Mouse (Mus musculus) cerebellum, adult 18-20 months (tissue): ENCODE results near the gene Dgkg.
A peak's percentile ranks its signal among the peaks of the same experiment; 100 is the strongest.

ENCODE experiments used
- DNase-seq, 2 experiments: peaks; one replicate each; pipeline ENCODE4 v3.0.0; 2021

Gene Dgkg

DNA sequence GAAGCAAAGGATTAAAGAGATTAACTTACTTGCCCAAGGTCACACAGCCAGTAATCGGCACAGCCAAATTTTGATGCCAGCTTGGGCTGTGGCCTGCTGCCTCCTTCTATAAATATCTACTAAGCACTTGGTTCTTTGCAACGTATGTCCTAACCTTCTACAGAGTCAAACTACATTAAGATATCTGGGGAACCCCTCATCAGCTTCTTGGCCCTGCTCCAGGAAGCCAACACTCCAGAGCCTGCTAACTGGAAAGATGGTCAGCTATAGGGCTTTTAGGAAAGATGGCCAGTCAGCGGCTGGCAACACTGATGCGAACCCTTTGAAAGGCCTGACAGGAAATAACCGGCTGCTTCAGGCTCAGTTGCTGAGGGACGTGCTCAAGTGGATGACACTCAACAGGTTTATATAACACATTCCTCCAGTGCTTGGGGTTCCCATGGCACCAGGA, 114.3 kb downstream of the Dgkg start:
- DNase-seq: no peak

- DNase-seq: no peak
These were observed 117.7 kb downstream of the Dgkg start for GRCm38 (mm10) chr16:22539275-22539674.

- no peak for DNase-seq
These were observed 120.3 kb downstream of the Dgkg start for GRCm38 (mm10) chr16:22536581-22537160.

- no peak for DNase-seq
These were observed 123.9 kb downstream of the Dgkg start for GRCm38 (mm10) chr16:22533087-22533486.

GRCm38 (mm10) chr16:22531834-22532233, 125.2 kb downstream of the Dgkg start:
- DNase-seq: peak; percentile 42 to 52

DNA sequence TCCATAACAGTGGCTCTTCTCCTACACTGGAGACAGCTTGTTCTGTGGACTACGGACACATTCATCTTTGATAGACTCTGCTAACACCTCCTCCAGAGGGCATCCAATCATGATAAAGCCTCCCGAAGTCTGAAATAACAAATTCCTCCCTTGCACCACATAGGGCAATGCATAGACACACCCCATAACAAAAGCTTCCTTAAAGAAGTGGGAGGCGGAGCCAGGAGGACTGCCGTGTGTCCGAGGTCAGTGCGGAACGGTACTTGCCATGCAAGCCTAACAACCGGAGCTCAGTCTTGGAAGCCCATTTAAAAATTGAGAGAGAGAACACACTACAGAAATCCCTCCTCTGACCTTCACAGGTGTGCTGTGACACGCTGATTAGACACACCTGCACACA, 126.0 kb downstream of the Dgkg start:
- DNase-seq: no peak

GRCm38 (mm10) chr16:22527499-22527939, 129.5 kb downstream of the Dgkg start:
- peak; percentile 67 to 73 for DNase-seq

DNA sequence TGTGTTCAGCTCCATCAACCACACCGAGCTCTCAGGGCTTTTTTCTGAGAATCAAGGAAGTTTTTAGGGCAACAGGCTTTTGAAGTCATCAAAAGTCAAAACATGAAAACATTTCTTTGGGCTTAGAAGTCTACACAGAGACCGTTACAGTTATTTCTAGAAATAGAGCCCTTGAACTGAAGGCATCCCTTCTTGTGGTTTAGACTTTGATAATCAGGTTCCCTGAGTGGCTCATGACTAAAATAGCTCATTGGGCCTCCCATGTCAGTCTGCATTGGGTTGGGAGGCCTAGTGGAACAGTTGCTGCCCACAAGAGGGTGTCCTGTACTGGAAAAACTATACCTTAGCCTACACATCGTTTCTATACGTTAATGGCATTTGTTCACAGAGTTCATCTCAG, 130.6 kb downstream of the Dgkg start:
- no peak for DNase-seq

GRCm38 (mm10) chr16:22517431-22518384, 139.3 kb downstream of the Dgkg start:
- DNase-seq: peak; percentile 44 to 46

GRCm38 (mm10) chr16:22515476-22515875, 141.5 kb downstream of the Dgkg start:
- no peak for DNase-seq

GRCm38 (mm10) chr16:22510861-22511637, 146.0 kb downstream of the Dgkg start:
- DNase-seq: no peak

DNA sequence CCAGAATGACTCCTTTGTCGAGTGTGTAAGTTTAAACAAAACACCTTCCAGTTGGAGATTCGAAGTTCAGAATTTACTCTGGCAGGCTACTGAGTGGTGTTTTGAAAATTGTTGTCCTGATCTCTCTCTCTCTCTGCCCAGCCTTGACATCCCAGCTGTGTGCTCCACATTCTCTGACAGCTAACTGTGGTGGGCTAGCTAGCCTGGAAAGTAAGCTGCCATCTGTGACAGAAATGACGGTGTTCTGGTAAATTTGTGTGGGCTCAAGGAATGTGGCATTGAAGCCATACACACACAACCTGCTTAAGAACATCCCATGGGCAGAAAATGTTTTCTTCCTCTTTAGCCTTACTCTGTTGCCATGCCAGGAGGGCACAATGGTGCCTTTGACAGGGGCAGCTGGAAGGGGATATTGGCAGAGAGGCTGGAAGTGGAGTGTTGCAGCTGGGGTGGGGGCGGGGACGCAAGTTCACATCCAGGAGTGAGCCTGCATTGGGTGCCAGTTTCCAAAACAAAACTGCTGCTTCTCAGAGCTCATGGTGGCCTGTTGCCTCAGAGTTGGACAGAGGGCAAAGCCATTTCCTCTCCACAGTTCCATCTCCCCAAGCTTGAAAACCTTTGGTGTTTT, 148.0 kb downstream of the Dgkg start:
- DNase-seq: no peak

GRCm38 (mm10) chr16:22505656-22506055, 151.4 kb downstream of the Dgkg start:
- no peak for DNase-seq

DNA sequence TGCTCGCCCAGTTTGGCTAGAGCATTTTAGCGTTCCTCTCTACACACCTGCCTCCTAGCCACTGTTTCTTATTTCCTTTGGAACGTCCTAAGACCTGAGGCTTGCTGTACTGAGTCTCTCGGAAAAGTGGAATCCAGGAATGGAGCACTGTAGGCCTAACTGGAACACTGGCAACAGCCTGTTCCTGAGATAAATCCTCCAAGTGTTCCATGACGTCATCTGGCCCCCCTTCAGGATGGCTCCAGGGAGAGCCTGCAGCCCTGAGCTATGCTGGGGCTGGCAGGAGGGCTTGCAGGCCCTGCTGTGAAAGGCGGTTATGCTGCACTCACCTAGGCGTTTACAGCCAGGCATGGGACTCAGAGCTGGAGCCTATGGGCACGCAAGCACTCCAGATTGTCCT, 152.2 kb downstream of the Dgkg start:
- DNase-seq: peak; percentile 56 to 68

- DNase-seq: no peak
These were observed 153.0 kb downstream of the Dgkg start for GRCm38 (mm10) chr16:22504049-22504448.

- no peak for DNase-seq
These were observed 153.6 kb downstream of the Dgkg start for GRCm38 (mm10) chr16:22503467-22503866.

DNA sequence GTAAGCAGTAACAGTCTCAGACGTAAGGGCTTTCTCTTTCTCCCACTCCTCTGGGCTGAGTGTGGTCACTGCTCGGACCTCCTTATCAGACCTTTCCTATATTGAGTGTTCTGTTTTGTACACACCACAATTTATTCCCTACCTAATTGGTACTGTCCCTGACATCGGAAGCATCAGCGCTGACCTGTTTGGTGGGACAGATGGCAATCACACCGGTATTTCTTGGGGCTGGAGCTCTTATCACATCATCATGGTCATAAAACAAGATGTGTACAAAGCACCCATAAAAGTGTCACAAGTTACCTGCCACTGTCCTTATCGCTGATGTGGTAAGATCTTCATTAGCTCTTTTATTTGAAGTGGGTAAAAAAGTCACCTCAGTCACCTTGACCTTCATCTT, 155.2 kb downstream of the Dgkg start:
- DNase-seq: no peak

DNA sequence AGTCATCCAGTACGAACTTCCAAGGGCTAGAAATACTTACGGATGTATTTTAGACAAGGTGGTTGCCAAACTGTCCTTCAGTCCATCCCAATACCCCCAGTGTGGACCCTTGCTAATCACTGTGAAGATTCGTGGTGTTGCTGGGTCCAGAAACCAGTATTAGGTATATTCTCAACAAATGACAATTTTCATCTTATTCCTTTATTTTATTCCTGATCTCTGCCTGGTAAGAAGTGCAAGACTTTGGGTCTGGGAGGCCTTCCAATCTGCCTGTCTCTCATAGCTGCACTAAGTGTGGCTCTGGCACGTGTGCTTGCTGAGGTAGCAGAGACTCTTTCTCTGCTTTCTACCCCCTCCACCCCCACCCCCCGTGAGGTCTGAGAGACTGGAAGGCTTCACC, 156.5 kb downstream of the Dgkg start:
- DNase-seq: no peak

GRCm38 (mm10) chr16:22499951-22500350, 157.1 kb downstream of the Dgkg start:
- no peak for DNase-seq

- DNase-seq: no peak
These were observed 157.6 kb downstream of the Dgkg start for GRCm38 (mm10) chr16:22499447-22499846.

GRCm38 (mm10) chr16:22497976-22498375, 159.0 kb downstream of the Dgkg start:
- DNase-seq: no peak

GRCm38 (mm10) chr16:22495259-22495658, 161.8 kb downstream of the Dgkg start:
- no peak for DNase-seq

DNA sequence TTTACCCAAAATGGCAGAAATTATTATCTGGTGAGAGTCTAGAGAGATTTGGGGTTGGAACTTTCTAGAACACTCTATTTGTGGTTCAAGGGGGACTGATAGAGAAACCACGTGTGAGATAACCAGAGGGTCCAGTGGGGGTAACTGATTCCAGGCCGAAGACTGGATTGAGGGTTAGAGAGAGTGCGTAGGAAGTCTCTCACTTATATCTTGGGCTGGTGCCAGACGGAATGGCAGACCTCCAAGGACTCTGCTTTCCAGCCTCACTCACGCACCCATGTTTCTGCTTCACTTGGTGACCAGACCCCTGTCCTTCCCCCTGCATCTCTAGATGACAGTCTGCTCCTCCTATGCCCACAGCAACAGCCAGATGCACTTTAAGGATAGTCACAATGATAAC, 162.2 kb downstream of the Dgkg start:
- peak; percentile 34 to 50 for DNase-seq
